Mouse (Mus musculus): Measurements from ENCODE around the gene Zfp456.
A peak's percentile ranks its signal among the peaks of the same experiment; 100 is the strongest.
"Not testable (repeated sequence)": the region's sequence is repeated elsewhere in the genome, so short reads cannot be mapped to it uniquely, and the experiment has no call there.

Zfp456 gene

GRCm38 (mm10) chr13:67375050-67375911 is at the start of gene Zfp456, which contains the start of gene Gm28041:
Gene Zfp456, minus strand, starts transcription at chr13:67375810.
Gene Gm28041, minus strand, starts transcription at chr13:67375733.
- peak; percentile 43 for DNase-seq (ENCODE audit: low read depth, low spot score)

- DNase-seq (ENCODE audit: low read depth, low spot score), result not testable (repeated sequence)
Observed at GRCm38 (mm10) chr13:67422532-67422931, 46.9 kb upstream of the Zfp456 start.

GRCm38 (mm10) chr13:67421207-67421857 is 45.7 kb upstream of the Zfp456 start, which contains the start of gene Zfp459:
Gene Zfp459, minus strand, starts transcription at chr13:67421418.
- DNase-seq (ENCODE audit: low read depth, low spot score), result peak; percentile 51

- DNase-seq (ENCODE audit: low read depth, low spot score), result no peak
Observed at GRCm38 (mm10) chr13:67420558-67421206, 45.1 kb upstream of the Zfp456 start.

- DNase-seq (ENCODE audit: low read depth, low spot score), result no peak
Observed at GRCm38 (mm10) chr13:67416811-67417210, 41.2 kb upstream of the Zfp456 start.

- no peak for DNase-seq (ENCODE audit: low read depth, low spot score)
Observed at GRCm38 (mm10) chr13:67415759-67416158, 40.1 kb upstream of the Zfp456 start.

- DNase-seq (ENCODE audit: low read depth, low spot score), result not testable (repeated sequence)
Observed at GRCm38 (mm10) chr13:67413634-67414033, 38.0 kb upstream of the Zfp456 start.

GRCm38 (mm10) chr13:67399183-67399903 is 23.7 kb upstream of the Zfp456 start, which contains the start of gene Zfp429:
Gene Zfp429, minus strand, starts transcription at chr13:67399819.
- peak; percentile 30 for DNase-seq (ENCODE audit: low read depth, low spot score)

GRCm38 (mm10) chr13:67376255-67376654 is 645 bp upstream of the Zfp456 start:
- DNase-seq (ENCODE audit: low read depth, low spot score), result not testable (repeated sequence)

GRCm38 (mm10) chr13:67360131-67360744 is 15.4 kb downstream of the Zfp456 start, which contains the start of the genes Gm28044 and Zfp953:
Gene Gm28044, minus strand, starts transcription at chr13:67360536.
Gene Zfp953, minus strand, starts transcription at chr13:67360605.
- peak; percentile 80 for DNase-seq (ENCODE audit: low read depth, low spot score)

GRCm38 (mm10) chr13:67351854-67352253 is 23.8 kb downstream of the Zfp456 start:
- no peak for DNase-seq (ENCODE audit: low read depth, low spot score)

- no peak for DNase-seq (ENCODE audit: low read depth, low spot score)
Observed at GRCm38 (mm10) chr13:67343422-67343821, 32.2 kb downstream of the Zfp456 start.

- DNase-seq (ENCODE audit: low read depth, low spot score), result no peak
Observed at GRCm38 (mm10) chr13:67332877-67333276, 42.7 kb downstream of the Zfp456 start.

GRCm38 (mm10) chr13:67332019-67332724 is 43.4 kb downstream of the Zfp456 start, which contains the start of gene Zfp595:
Gene Zfp595, minus strand, starts transcription at chr13:67332570.
- peak; percentile 61 for DNase-seq (ENCODE audit: low read depth, low spot score)

Data from embryo, embryonic 11.5 days (tissue).